Mouse (Mus musculus): ENCODE results near the gene Tnfaip2. TPM values are rescaled to one million over a fixed set of nuclear protein-coding genes. Genes with fewer than 3 reads are reported as not detected.

The Tnfaip2 gene
- polyA plus RNA-seq, 1 experiment from 2014 or later, result 24.3 TPM

- Histone ChIP-seq H3K4me3 (ENCODE audit: low read length) (peak overlapping the region; percentile 48), H3K27me3 (ENCODE audit: insufficient read depth, low read length) (peaks cover 49% of the 10 kb centered on the region), H3K27ac (ENCODE audit: low read length) (no peak overlapping the region), H3K9ac (replicated peaks; ENCODE audit: low read length) (peak overlapping the region; percentile 20; the same call in 1 of the 2 replicates), H3K4me2 (replicated peaks; ENCODE audit: low read depth, low read length) (peak overlapping the region; percentile 66), H3K36me3 (ENCODE audit: insufficient read depth, low read length) (no peaks in the 10 kb centered on the region), H3K9me3 (ENCODE audit: low read length) (no peaks in the 10 kb centered on the region), H3K4me1 (ENCODE audit: insufficient read depth, low read length) (peaks cover 61% of the 10 kb centered on the region)
- 48% methylated on average over 10 of the region's 10 CpGs for WGBS
- ATAC-seq (ENCODE audit: low FRiP score, low TSS enrichment), result no peak
Observed at GRCm38 (mm10) chr12:111443921-111444831, 1.9 kb downstream of the Tnfaip2 start.

- 0 out of 2 replicates have a peak overlapping the region, but pooled peaks have one; percentile 24 for H3K9ac ChIP-seq (replicated peaks; ENCODE audit: low read length)
- no peak for ATAC-seq (ENCODE audit: low FRiP score, low TSS enrichment)
- peak overlapping the region; percentile 35 for H3K4me3 ChIP-seq (ENCODE audit: low read length)
- H3K27me3 ChIP-seq (ENCODE audit: insufficient read depth, low read length), result peaks cover 49% of the 10 kb centered on the region
- 7% methylated on average over 52 of the region's 52 CpGs for WGBS
- H3K4me2 ChIP-seq (replicated peaks; ENCODE audit: low read depth, low read length), result peak overlapping the region; percentile 66
- H3K27ac ChIP-seq (ENCODE audit: low read length), result no peak overlapping the region
- no peaks in the 10 kb centered on the region for H3K36me3 ChIP-seq (ENCODE audit: insufficient read depth, low read length)
- H3K9me3 ChIP-seq (ENCODE audit: low read length), result no peaks in the 10 kb centered on the region
- H3K4me1 ChIP-seq (ENCODE audit: insufficient read depth, low read length), result peaks cover 73% of the 10 kb centered on the region
Observed at GRCm38 (mm10) chr12:111445161-111445889, 3.1 kb downstream of the Tnfaip2 start.

GRCm38 (mm10) chr12:111445890-111446613 lies 3.8 kb downstream of the Tnfaip2 start:
- peak overlapping the region; percentile 66 for H3K4me2 ChIP-seq (replicated peaks; ENCODE audit: low read depth, low read length)
- H3K4me3 ChIP-seq (ENCODE audit: low read length), result peak overlapping the region; percentile 35
- 0 out of 2 replicates have a peak overlapping the region, but pooled peaks have one; percentile 24 for H3K9ac ChIP-seq (replicated peaks; ENCODE audit: low read length)
- 9% methylated on average over 27 of the region's 27 CpGs for WGBS
- no peaks in the 10 kb centered on the region for H3K36me3 ChIP-seq (ENCODE audit: insufficient read depth, low read length)
- peaks cover 80% of the 10 kb centered on the region for H3K4me1 ChIP-seq (ENCODE audit: insufficient read depth, low read length)
- no peak overlapping the region for H3K27ac ChIP-seq (ENCODE audit: low read length)
- peaks cover 49% of the 10 kb centered on the region for H3K27me3 ChIP-seq (ENCODE audit: insufficient read depth, low read length)
- H3K9me3 ChIP-seq (ENCODE audit: low read length), result no peaks in the 10 kb centered on the region
- no peak for ATAC-seq (ENCODE audit: low FRiP score, low TSS enrichment)

- peaks cover 5% of the 10 kb centered on the region for H3K36me3 ChIP-seq (ENCODE audit: insufficient read depth, low read length)
- H3K27ac ChIP-seq (ENCODE audit: low read length), result 0 out of 2 replicates have a peak overlapping the region, but pooled peaks have one; percentile 14
- H3K9me3 ChIP-seq (ENCODE audit: low read length), result no peaks in the 10 kb centered on the region
- 42% methylated on average over 5 of the region's 5 CpGs for WGBS
- no peak overlapping the region for H3K4me3 ChIP-seq (ENCODE audit: low read length)
- peaks cover 54% of the 10 kb centered on the region for H3K27me3 ChIP-seq (ENCODE audit: insufficient read depth, low read length)
- no peak overlapping the region for H3K4me2 ChIP-seq (replicated peaks; ENCODE audit: low read depth, low read length)
- peaks cover 86% of the 10 kb centered on the region for H3K4me1 ChIP-seq (ENCODE audit: insufficient read depth, low read length)
- no peak overlapping the region for H3K9ac ChIP-seq (replicated peaks; ENCODE audit: low read length)
- no peak for ATAC-seq (ENCODE audit: low FRiP score, low TSS enrichment)
Observed at GRCm38 (mm10) chr12:111446745-111447144, 4.5 kb downstream of the Tnfaip2 start.

GRCm38 (mm10) chr12:111447350-111447749 lies 5.1 kb downstream of the Tnfaip2 start:
- Histone ChIP-seq H3K4me2 (replicated peaks; ENCODE audit: low read depth, low read length) (no peak overlapping the region), H3K9ac (replicated peaks; ENCODE audit: low read length) (peak overlapping the region; percentile 40; the same call in 1 of the 2 replicates), H3K27me3 (ENCODE audit: insufficient read depth, low read length) (peaks cover 56% of the 10 kb centered on the region), H3K36me3 (ENCODE audit: insufficient read depth, low read length) (peaks cover 8% of the 10 kb centered on the region), H3K9me3 (ENCODE audit: low read length) (no peaks in the 10 kb centered on the region), H3K27ac (ENCODE audit: low read length) (0 out of 2 replicates have a peak overlapping the region, but pooled peaks have one; percentile 14), H3K4me1 (ENCODE audit: insufficient read depth, low read length) (peaks cover 80% of the 10 kb centered on the region), H3K4me3 (ENCODE audit: low read length) (no peak overlapping the region)
- no peak for ATAC-seq (ENCODE audit: low FRiP score, low TSS enrichment)
- WGBS, result 36% methylated on average over 9 of the region's 9 CpGs

- H3K27ac ChIP-seq (ENCODE audit: low read length), result peak overlapping the region; percentile 50
- no peak for ATAC-seq (ENCODE audit: low FRiP score, low TSS enrichment)
- no peaks in the 10 kb centered on the region for H3K9me3 ChIP-seq (ENCODE audit: low read length)
- H3K27me3 ChIP-seq (ENCODE audit: insufficient read depth, low read length), result peaks cover 54% of the 10 kb centered on the region
- peak overlapping the region; percentile 40; the same call in 1 of the 2 replicates for H3K9ac ChIP-seq (replicated peaks; ENCODE audit: low read length)
- H3K4me1 ChIP-seq (ENCODE audit: insufficient read depth, low read length), result peaks cover 74% of the 10 kb centered on the region
- no peak overlapping the region for H3K4me3 ChIP-seq (ENCODE audit: low read length)
- H3K36me3 ChIP-seq (ENCODE audit: insufficient read depth, low read length), result peaks cover 8% of the 10 kb centered on the region
- WGBS, result 23% methylated on average over 22 of the region's 22 CpGs
- H3K4me2 ChIP-seq (replicated peaks; ENCODE audit: low read depth, low read length), result peak overlapping the region; percentile 20
Observed at GRCm38 (mm10) chr12:111447898-111448760, 5.9 kb downstream of the Tnfaip2 start.

GRCm38 (mm10) chr12:111448931-111449705 lies 6.8 kb downstream of the Tnfaip2 start:
- 5% methylated on average over 13 of the region's 14 CpGs for WGBS
- Histone ChIP-seq H3K4me2 (replicated peaks; ENCODE audit: low read depth, low read length) (peak overlapping the region; percentile 1; the same call in 1 of the 2 replicates), H3K36me3 (ENCODE audit: insufficient read depth, low read length) (peaks cover 8% of the 10 kb centered on the region), H3K4me1 (ENCODE audit: insufficient read depth, low read length) (peaks cover 77% of the 10 kb centered on the region), H3K4me3 (ENCODE audit: low read length) (no peak overlapping the region), H3K9me3 (ENCODE audit: low read length) (no peaks in the 10 kb centered on the region), H3K27ac (ENCODE audit: low read length) (peak overlapping the region; percentile 76), H3K27me3 (ENCODE audit: insufficient read depth, low read length) (peaks cover 44% of the 10 kb centered on the region), H3K9ac (replicated peaks; ENCODE audit: low read length) (peak overlapping the region; percentile 3; the same call in 1 of the 2 replicates)
- no peak for ATAC-seq (ENCODE audit: low FRiP score, low TSS enrichment)

- H3K27ac ChIP-seq (ENCODE audit: low read length), result peak overlapping the region; percentile 76
- H3K9me3 ChIP-seq (ENCODE audit: low read length), result no peaks in the 10 kb centered on the region
- H3K4me1 ChIP-seq (ENCODE audit: insufficient read depth, low read length), result peaks cover 81% of the 10 kb centered on the region
- no peak overlapping the region for H3K4me3 ChIP-seq (ENCODE audit: low read length)
- H3K9ac ChIP-seq (replicated peaks; ENCODE audit: low read length), result peak overlapping the region; percentile 3; the same call in 1 of the 2 replicates
- H3K36me3 ChIP-seq (ENCODE audit: insufficient read depth, low read length), result peaks cover 8% of the 10 kb centered on the region
- 0 out of 2 replicates have a peak overlapping the region, but pooled peaks have one; percentile 7 for H3K4me2 ChIP-seq (replicated peaks; ENCODE audit: low read depth, low read length)
- no peak for ATAC-seq (ENCODE audit: low FRiP score, low TSS enrichment)
- peaks cover 32% of the 10 kb centered on the region for H3K27me3 ChIP-seq (ENCODE audit: insufficient read depth, low read length)
- WGBS, result 39% methylated on average over 6 of the region's 6 CpGs
Observed at GRCm38 (mm10) chr12:111450359-111450758, 8.1 kb downstream of the Tnfaip2 start.

Measured in kidney, embryonic 16.5 days (tissue).